Mouse (Mus musculus) limb, embryonic 12.5 days (tissue): ENCODE measurements around the gene Ephb3. TPM values are rescaled to one million over a fixed set of nuclear protein-coding genes. Genes with fewer than 3 reads are reported as not detected.

ENCODE experiments used
- ATAC-seq: fragments of 200-750 bp; cut with Nextera tagmentation; 2 replicates; pipeline ENCODE4 v1.8.0; 2017; ENCODE audit warnings: low read depth, moderate TSS enrichment; ENCODE audit not compliant: insufficient number of reproducible peaks, insufficient read depth, low FRiP score, low TSS enrichment
- H3K27ac ChIP-seq: fragments of 300-500 bp; sonication (generic); 2 replicates; pipeline ENCODE4 v1.5.1; 2016; ENCODE audit warnings: mild to moderate bottlenecking, moderate library complexity
- H3K27me3 ChIP-seq: fragments of 300-500 bp; sonication (generic); 2 replicates; pipeline ENCODE4 v1.6.1; 2016; ENCODE audit warnings: mild to moderate bottlenecking, moderate library complexity
- H3K36me3 ChIP-seq: fragments of 300-500 bp; sonication (generic); 2 replicates; pipeline ENCODE4 v1.6.1; 2016; ENCODE audit warnings: mild to moderate bottlenecking, moderate library complexity
- H3K4me1 ChIP-seq: fragments of 300-500 bp; sonication (generic); replicated peaks from 2 replicates; pipeline ENCODE4 v1.6.1; 2016
- H3K4me2 ChIP-seq: fragments of 300-500 bp; sonication (generic); 2 replicates; pipeline ENCODE4 v1.6.1; 2016; ENCODE audit warnings: mild to moderate bottlenecking, moderate library complexity
- H3K4me3 ChIP-seq: fragments of 300-500 bp; sonication (generic); replicated peaks from 2 replicates; pipeline ENCODE4 v1.5.1; 2016; ENCODE audit warnings: mild to moderate bottlenecking
- H3K9ac ChIP-seq: fragments of 300-500 bp; sonication (generic); replicated peaks from 2 replicates; pipeline ENCODE4 v1.6.1; 2016; ENCODE audit warnings: mild to moderate bottlenecking, moderate library complexity
- H3K9me3 ChIP-seq: fragments of 300-500 bp; sonication (generic); 2 replicates; pipeline ENCODE4 v1.6.1; 2016; ENCODE audit warnings: mild to moderate bottlenecking, moderate library complexity
- WGBS: fragments of 180-500 bp; shearing (Covaris S2); methylation state at CpG from one replicate; pipeline ENCODE4 v1.1.7; 2016; 5-methylcytosine and 5-hydroxymethylcytosine counted together
- polyA plus RNA-seq: library from polyadenylated mRNA; unstranded; fragments of >200 nt; fragmentation: Nextera tagmentation; extraction: Ambion mirVana; gene quantifications from 2 replicates; pipeline ENCODE4 v1.2.1, GENCODE M21; 2016

Ephb3 gene
- polyA plus RNA-seq, 1 experiment from 2014 or later: 55.4 TPM

GRCm38 (mm10) chr16:21208001-21208565, 3.5 kb downstream of the Ephb3 start:
- Histone ChIP-seq H3K4me2 (peak overlapping the region; percentile 97), H3K27ac (peak overlapping the region; percentile 98), H3K4me3 (peak overlapping the region; percentile 99), H3K36me3 (peaks cover 26% of the 10 kb centered on the region), H3K4me1 (peaks cover 74% of the 10 kb centered on the region), H3K9me3 (no peaks in the 10 kb centered on the region), H3K9ac (peak overlapping the region; percentile 99), H3K27me3 (0 out of 2 replicates have a peak, but pooled peaks cover under 1% of the 10 kb centered on the region)
- ATAC-seq: no peak
- WGBS: 65% methylated on average over 4 of the region's 4 CpGs

GRCm38 (mm10) chr16:21209290-21209689, 4.7 kb downstream of the Ephb3 start:
- Histone ChIP-seq H3K4me3 (0 out of 2 replicates have a peak overlapping the region, but pooled peaks have one; percentile 99), H3K36me3 (peaks cover 37% of the 10 kb centered on the region), H3K4me1 (peaks cover 72% of the 10 kb centered on the region), H3K9ac (0 out of 2 replicates have a peak overlapping the region, but pooled peaks have one; percentile 9), H3K9me3 (no peaks in the 10 kb centered on the region), H3K4me2 (peak overlapping the region; percentile 97), H3K27me3 (no peaks in the 10 kb centered on the region), H3K27ac (peak overlapping the region; percentile 98)
- ATAC-seq: no peak
- 84% methylated on average over 3 of the region's 3 CpGs for WGBS

GRCm38 (mm10) chr16:21210204-21210603, 5.6 kb downstream of the Ephb3 start:
- H3K4me3 ChIP-seq: peak overlapping the region; percentile 40
- no peak for ATAC-seq
- H3K4me2 ChIP-seq: peak overlapping the region; percentile 97
- H3K9me3 ChIP-seq: no peaks in the 10 kb centered on the region
- H3K36me3 ChIP-seq: peaks cover 46% of the 10 kb centered on the region
- peak overlapping the region; percentile 44 for H3K9ac ChIP-seq
- WGBS: 12% methylated on average over 5 of the region's 5 CpGs
- peaks cover 81% of the 10 kb centered on the region for H3K4me1 ChIP-seq
- peak overlapping the region; percentile 98 for H3K27ac ChIP-seq
- H3K27me3 ChIP-seq: no peaks in the 10 kb centered on the region

- Histone ChIP-seq H3K4me1 (peaks cover 87% of the 10 kb centered on the region), H3K4me3 (peak overlapping the region; percentile 40), H3K27ac (peak overlapping the region; percentile 98), H3K9ac (peak overlapping the region; percentile 57), H3K9me3 (no peaks in the 10 kb centered on the region), H3K4me2 (peak overlapping the region; percentile 97), H3K36me3 (peaks cover 52% of the 10 kb centered on the region), H3K27me3 (no peaks in the 10 kb centered on the region)
- peak; percentile 93 for ATAC-seq
- under 1% methylated on average over 25 of the region's 25 CpGs for WGBS
These were observed 6.2 kb downstream of the Ephb3 start for GRCm38 (mm10) chr16:21210667-21211338.

GRCm38 (mm10) chr16:21211501-21211900, 6.9 kb downstream of the Ephb3 start:
- Histone ChIP-seq H3K27ac (peak overlapping the region; percentile 98), H3K36me3 (peaks cover 59% of the 10 kb centered on the region), H3K9me3 (no peaks in the 10 kb centered on the region), H3K9ac (peak overlapping the region; percentile 57), H3K27me3 (no peaks in the 10 kb centered on the region), H3K4me2 (peak overlapping the region; percentile 97), H3K4me1 (peaks cover 91% of the 10 kb centered on the region), H3K4me3 (peak overlapping the region; percentile 40)
- no peak; the same call in 1 of the 2 replicates for ATAC-seq
- WGBS: 31% methylated on average over 4 of the region's 4 CpGs

- no peak overlapping the region; the same call in 1 of the 2 replicates for H3K4me3 ChIP-seq
- H3K36me3 ChIP-seq: peaks cover 68% of the 10 kb centered on the region
These were observed 7.8 kb downstream of the Ephb3 start for GRCm38 (mm10) chr16:21212369-21212768.

GRCm38 (mm10) chr16:21213939-21214338, 9.4 kb downstream of the Ephb3 start:
- ATAC-seq: no peak
- no peaks in the 10 kb centered on the region for H3K9me3 ChIP-seq
- peaks cover 73% of the 10 kb centered on the region for H3K36me3 ChIP-seq
- peaks cover 71% of the 10 kb centered on the region for H3K4me1 ChIP-seq
- H3K4me2 ChIP-seq: no peak overlapping the region
- no peak overlapping the region for H3K4me3 ChIP-seq
- no peaks in the 10 kb centered on the region for H3K27me3 ChIP-seq
- H3K27ac ChIP-seq: no peak overlapping the region
- H3K9ac ChIP-seq: no peak overlapping the region
- 95% methylated on average over 7 of the region's 7 CpGs for WGBS

More at GRCm38 (mm10) chr16:21212369-21212768, 7.8 kb downstream of the Ephb3 start:
- peak overlapping the region; percentile 98 for H3K27ac ChIP-seq
- no peak for ATAC-seq
- H3K4me1 ChIP-seq: peaks cover 87% of the 10 kb centered on the region
- 27% methylated on average over 1 of the region's 1 CpGs for WGBS
- no peaks in the 10 kb centered on the region for H3K9me3 ChIP-seq
- no peaks in the 10 kb centered on the region for H3K27me3 ChIP-seq
- H3K9ac ChIP-seq: peak overlapping the region; percentile 57; the same call in 1 of the 2 replicates
- peak overlapping the region; percentile 97 for H3K4me2 ChIP-seq

- H3K9ac ChIP-seq: no peak overlapping the region; the same call in 1 of the 2 replicates
- ATAC-seq: no peak
- 85% methylated on average over 17 of the region's 17 CpGs for WGBS
- no peak overlapping the region for H3K4me2 ChIP-seq
- H3K4me1 ChIP-seq: peaks cover 62% of the 10 kb centered on the region
- no peak overlapping the region; the same call in 1 of the 2 replicates for H3K27ac ChIP-seq
- no peaks in the 10 kb centered on the region for H3K9me3 ChIP-seq
- no peak overlapping the region for H3K4me3 ChIP-seq
- no peaks in the 10 kb centered on the region for H3K27me3 ChIP-seq
- H3K36me3 ChIP-seq: peaks cover 75% of the 10 kb centered on the region
These were observed 10.2 kb downstream of the Ephb3 start for GRCm38 (mm10) chr16:21214803-21215202.

- Histone ChIP-seq H3K36me3 (peaks cover 88% of the 10 kb centered on the region), H3K4me1 (peaks cover 53% of the 10 kb centered on the region), H3K9ac (no peak overlapping the region), H3K4me3 (no peak overlapping the region), H3K9me3 (no peaks in the 10 kb centered on the region), H3K27ac (peak overlapping the region; percentile 18; the same call in 1 of the 2 replicates), H3K4me2 (peak overlapping the region; percentile 13), H3K27me3 (no peaks in the 10 kb centered on the region)
- ATAC-seq: no peak
- 14% methylated on average over 4 of the region's 4 CpGs for WGBS
These were observed 11.5 kb downstream of the Ephb3 start for GRCm38 (mm10) chr16:21216047-21216446.

- ATAC-seq: no peak
- peaks cover 41% of the 10 kb centered on the region for H3K4me1 ChIP-seq
- H3K4me3 ChIP-seq: no peak overlapping the region
- no peak overlapping the region for H3K9ac ChIP-seq
- peak overlapping the region; percentile 35; the same call in 1 of the 2 replicates for H3K27ac ChIP-seq
- H3K27me3 ChIP-seq: no peaks in the 10 kb centered on the region
- H3K9me3 ChIP-seq: no peaks in the 10 kb centered on the region
- peaks cover 99% of the 10 kb centered on the region for H3K36me3 ChIP-seq
- WGBS: 86% methylated on average over 14 of the region's 14 CpGs
- H3K4me2 ChIP-seq: no peak overlapping the region
These were observed 12.7 kb downstream of the Ephb3 start for GRCm38 (mm10) chr16:21217233-21217632.

GRCm38 (mm10) chr16:21219656-21220055, 15.1 kb downstream of the Ephb3 start:
- Histone ChIP-seq H3K36me3 (peaks cover 100% of the 10 kb centered on the region), H3K27ac (peak overlapping the region; percentile 18; the same call in 1 of the 2 replicates), H3K4me1 (peaks cover 36% of the 10 kb centered on the region), H3K9ac (no peak overlapping the region), H3K9me3 (no peaks in the 10 kb centered on the region), H3K27me3 (no peaks in the 10 kb centered on the region), H3K4me2 (no peak overlapping the region), H3K4me3 (no peak overlapping the region)
- no peak for ATAC-seq
- 84% methylated on average over 4 of the region's 4 CpGs for WGBS
